In genomic region chr2:168432394-168432793, GRCm38 (mm10) we compare ENCODE assay signal across 23 mouse cellular contexts.
DNase-seq lines count a peak whose midpoint lies in the region; TF ChIP-seq lines count a peak whose summit lies in the region.
"Had no signal": no experiment of that assay in that cellular context is flagged by ENCODE, and none has a peak within 500 bp of the region (broad histone marks: within the 10 kb centered on the region; RNA-seq: fewer than 3 reads in every experiment).

No protein-coding gene starts in this region.

- intact Hi-C loops in left cerebral cortex, adult 2 months (cut with DNase I): no loop called here

- peak overlapping the region; percentile 50 for H3K27ac ChIP-seq in left cerebral cortex, adult 2 months
- H3K27ac ChIP-seq: forebrain, embryonic 10.5 days; forebrain, embryonic 13.5 days; heart, embryonic 15.5 days; hindbrain, embryonic 10.5 days; hindbrain, embryonic 13.5 days had no signal

- peak; percentile 34 to 56 for DNase-seq in frontal cortex, adult 2 months (ENCODE audit: extremely low spot score in 1 of 2, low spot score in 1 of 2)
- no peak for DNase-seq in frontal cortex, postnatal 14 days (ENCODE audit: low spot score in 2 of 2)
- no peak for DNase-seq in left cerebral cortex, adult 2 months (ENCODE audit: extremely low spot score in 1 of 2, low spot score in 2 of 2)
- DNase-seq in left cerebral cortex, adult 8-10 months (ENCODE audit: low spot score in 2 of 2): no peak
- DNase-seq in right cerebral cortex, postnatal 10 days (ENCODE audit: low spot score in 2 of 2): peak; percentile 59 to 77
- no peak for DNase-seq in right cerebral cortex, postnatal 25 days
- peak; percentile 78 for DNase-seq in telencephalon, adult 2 months (ENCODE audit: low read depth, low spot score)
- DNase-seq in thymus, postnatal 10 days (ENCODE audit: low spot score in 2 of 2): no peak
- DNase-seq: adrenal gland, adult 2 months; adrenal gland, postnatal 14 days; cerebellum, adult 18-20 months; cerebellum, adult 9-10 months; cerebellum, postnatal 14 days; gastrocnemius, postnatal 10 days; heart, adult 11 months; heart, postnatal 10 days; heart, postnatal 36 days had no signal

- TF ChIP-seq CTCF in left cerebral cortex, adult 2 months (IDR thresholded peaks at IDR 0.05): no peak

- no peak overlapping the region for H3K4me3 ChIP-seq in left cerebral cortex, adult 2 months
- H3K4me3 ChIP-seq: forebrain, embryonic 10.5 days; forebrain, embryonic 13.5 days; heart, embryonic 12.5 days; heart, embryonic 15.5 days; hindbrain, embryonic 10.5 days; hindbrain, embryonic 13.5 days had no signal

Comparison
In these comparisons a context has a peak if more than half of its experiments do, and no peak if none do; other contexts are left out.
1. DNase-seq: peak in frontal cortex, adult 2 months (2 of 2), right cerebral cortex, postnatal 10 days (2 of 2) and telencephalon, adult 2 months (single experiment); none in frontal cortex, postnatal 14 days (0 of 2), left cerebral cortex, adult 2 months (0 of 2), left cerebral cortex, adult 8-10 months (0 of 2), right cerebral cortex, postnatal 25 days (single experiment) and thymus, postnatal 10 days (0 of 2).